Mouse (Mus musculus) lung, adult 2 months (tissue): ENCODE measurements around the gene Gm10277.
A peak's percentile ranks its signal among the peaks of the same experiment; 100 is the strongest.

Experiments
- CTCF ChIP-seq: fragments of 200-500 bp; IDR thresholded peaks from 2 replicates; pipeline ENCODE4 v1.5.1; 2011; ENCODE audit warnings: mild to moderate bottlenecking, low read length, control low read depth; ENCODE audit not compliant: insufficient read depth
- POLR2A ChIP-seq: fragments of 200-500 bp; IDR thresholded peaks from 2 replicates; pipeline ENCODE4 v1.6.1; 2011; ENCODE audit warnings: low read depth, mild to moderate bottlenecking, control low read depth, low read length, borderline replicate concordance; ENCODE audit errors: extremely low read depth

GRCm38 (mm10) chr11:77822781-77823180 lies 35.2 kb upstream of the Gm10277 start:
- peak; percentile 62 for TF ChIP-seq CTCF
- TF ChIP-seq POLR2A, result no peak
